Mouse (Mus musculus) gastrocnemius, postnatal 14 days (tissue): ENCODE measurements around the gene Tmc6. TPM values are rescaled to one million over a fixed set of nuclear protein-coding genes. Genes with fewer than 3 reads are reported as not detected.
A peak's percentile ranks its signal among the peaks of the same experiment; 100 is the strongest.

Source experiments
- DNase-seq: peaks from one replicate; pipeline ENCODE4 v3.0.0; 2021; ENCODE audit warnings: mixed read lengths
- intact Hi-C: fragments of 180-260 bp; cut with DNase I; formaldehyde crosslinking; loops from one replicate; pipeline ENCODE4 v1.15.1; 2025; ENCODE audit warnings: low total_unique reads
- total RNA-seq, 2 experiments: library from RNA; stranded (reverse); gene quantifications; 2 replicates each; pipeline ENCODE4 v1.2.3; 2021

The Tmc6 gene
- total RNA-seq, 2 experiments from 2014 or later: 9.4 to 15.4 TPM

- intact Hi-C loops: no loop called here
- DNase-seq: no peak
Observed at GRCm38 (mm10) chr11:117765361-117765760, 16.6 kb downstream of the Tmc6 start.

- intact Hi-C loops: no loop called here
- no peak for DNase-seq
Observed at GRCm38 (mm10) chr11:117764319-117764718, 17.7 kb downstream of the Tmc6 start.

- DNase-seq: no peak
- intact Hi-C loops: no loop called here
Observed at GRCm38 (mm10) chr11:117762246-117762645, 19.8 kb downstream of the Tmc6 start.

- intact Hi-C loops: no loop called here
- no peak for DNase-seq
Observed at GRCm38 (mm10) chr11:117761801-117762200, 20.2 kb downstream of the Tmc6 start.

GRCm38 (mm10) chr11:117760374-117761119 is 21.5 kb downstream of the Tmc6 start:
- intact Hi-C loops: no loop called here
- no peak for DNase-seq

- peak; percentile 43 for DNase-seq
Observed at GRCm38 (mm10) chr11:117759267-117759666, 22.7 kb downstream of the Tmc6 start.

GRCm38 (mm10) chr11:117755891-117756290 is 26.1 kb downstream of the Tmc6 start:
- intact Hi-C loops: no loop called here
- DNase-seq: no peak

More at GRCm38 (mm10) chr11:117759267-117759666, 22.7 kb downstream of the Tmc6 start:
- intact Hi-C loops: no loop called here

- DNase-seq: no peak
- intact Hi-C loops: no loop called here
Observed at GRCm38 (mm10) chr11:117751544-117751943, 30.5 kb downstream of the Tmc6 start.

GRCm38 (mm10) chr11:117749414-117749813 is 32.6 kb downstream of the Tmc6 start:
- peak; percentile 68 for DNase-seq
- intact Hi-C loops: no loop called here

GRCm38 (mm10) chr11:117748628-117749027 is 33.4 kb downstream of the Tmc6 start:
- intact Hi-C loops: no loop called here
- no peak for DNase-seq

- no peak for DNase-seq
- intact Hi-C loops: no loop called here
Observed at GRCm38 (mm10) chr11:117743454-117744030, 38.5 kb downstream of the Tmc6 start.

- DNase-seq: no peak
- intact Hi-C loops: no loop called here
Observed at GRCm38 (mm10) chr11:117742715-117743114, 39.3 kb downstream of the Tmc6 start.

- intact Hi-C loops: no loop called here
- no peak for DNase-seq
Observed at GRCm38 (mm10) chr11:117742243-117742642, 39.8 kb downstream of the Tmc6 start.

GRCm38 (mm10) chr11:117741128-117741527 is 40.9 kb downstream of the Tmc6 start:
- intact Hi-C loops: no loop called here
- DNase-seq: no peak

GRCm38 (mm10) chr11:117738123-117738522 is 43.9 kb downstream of the Tmc6 start:
- DNase-seq: no peak
- intact Hi-C loops: no loop called here

- intact Hi-C loops: no loop called here
- no peak for DNase-seq
Observed at GRCm38 (mm10) chr11:117736037-117736689, 45.8 kb downstream of the Tmc6 start.

- intact Hi-C loops: no loop called here
- DNase-seq: no peak
Observed at GRCm38 (mm10) chr11:117731470-117731869, 50.5 kb downstream of the Tmc6 start.

GRCm38 (mm10) chr11:117730490-117730838 is 51.5 kb downstream of the Tmc6 start:
- DNase-seq: no peak
- intact Hi-C loops: no loop called here

- DNase-seq: no peak
- intact Hi-C loops: no loop called here
Observed at GRCm38 (mm10) chr11:117729798-117730489, 52.1 kb downstream of the Tmc6 start.

- DNase-seq: no peak
- intact Hi-C loops: no loop called here
Observed at GRCm38 (mm10) chr11:117729341-117729740, 52.7 kb downstream of the Tmc6 start.
